Mouse (Mus musculus): ENCODE data around the gene Cdh11. TPM values are rescaled to one million over a fixed set of nuclear protein-coding genes. Genes with fewer than 3 reads are reported as not detected.

Cdh11 gene
- 0.36 and 1.3 TPM in 2 replicates for total RNA-seq (2015)
- total RNA-seq (2017) = 0.26 and 1.4 TPM in 2 replicates

DNA sequence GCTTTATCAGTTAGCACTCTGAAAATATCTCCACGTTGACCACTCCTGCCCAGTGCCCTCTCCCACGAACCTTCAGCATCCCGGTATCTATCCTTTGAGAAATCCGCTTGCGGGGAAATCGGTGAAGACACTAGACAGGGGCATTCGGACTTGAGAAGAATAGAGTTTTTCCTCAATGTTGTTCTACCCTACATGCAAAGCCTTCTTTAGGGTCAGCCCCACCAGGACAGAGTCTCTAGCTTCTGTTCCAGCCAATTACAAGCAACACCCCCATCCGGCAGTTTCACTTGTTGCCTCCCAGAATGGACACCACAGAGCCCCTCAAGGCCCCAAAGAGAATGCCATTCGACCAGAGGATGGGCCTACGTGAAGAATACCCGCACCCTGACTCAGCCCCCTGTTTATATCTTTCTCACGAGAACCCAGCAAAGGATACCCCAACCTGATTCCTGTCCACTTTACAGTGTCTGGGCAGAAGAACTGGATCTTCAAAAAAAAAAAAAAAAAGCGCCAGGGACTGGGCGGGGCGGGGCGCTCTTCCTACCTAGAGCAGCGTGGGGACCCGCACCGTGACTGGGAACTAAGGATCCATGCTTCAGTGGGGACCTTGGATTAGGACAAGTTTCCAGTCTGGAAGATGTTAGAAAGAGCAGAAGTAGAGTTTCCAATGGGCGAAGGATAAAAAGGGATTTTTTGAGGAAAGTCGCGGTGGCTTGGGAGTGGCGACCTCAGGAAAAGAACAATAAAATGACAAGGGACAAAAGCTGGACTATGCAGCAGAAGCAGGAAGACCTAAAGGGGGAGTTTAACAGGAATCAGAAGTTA lies at the start of gene Cdh11:
Cdh11 (minus strand) TSS at position 51 of the 825 bp plus-strand sequence.
- ATAC-seq (ENCODE audit: poor library complexity, severe bottlenecking) = no peak

- no peak for ATAC-seq (ENCODE audit: poor library complexity, severe bottlenecking)
Measured at GRCm38 (mm10) chr8:102813959-102814358, 28.5 kb upstream of the Cdh11 start.

GRCm38 (mm10) chr8:102790303-102790702 lies 4.9 kb upstream of the Cdh11 start:
- ATAC-seq (ENCODE audit: poor library complexity, severe bottlenecking) = no peak

GRCm38 (mm10) chr8:102786467-102787360 lies 1.3 kb upstream of the Cdh11 start:
- no peak for ATAC-seq (ENCODE audit: poor library complexity, severe bottlenecking)

GRCm38 (mm10) chr8:102784835-102785455 lies 497 bp downstream of the Cdh11 start:
- ATAC-seq (ENCODE audit: poor library complexity, severe bottlenecking) = no peak

DNA sequence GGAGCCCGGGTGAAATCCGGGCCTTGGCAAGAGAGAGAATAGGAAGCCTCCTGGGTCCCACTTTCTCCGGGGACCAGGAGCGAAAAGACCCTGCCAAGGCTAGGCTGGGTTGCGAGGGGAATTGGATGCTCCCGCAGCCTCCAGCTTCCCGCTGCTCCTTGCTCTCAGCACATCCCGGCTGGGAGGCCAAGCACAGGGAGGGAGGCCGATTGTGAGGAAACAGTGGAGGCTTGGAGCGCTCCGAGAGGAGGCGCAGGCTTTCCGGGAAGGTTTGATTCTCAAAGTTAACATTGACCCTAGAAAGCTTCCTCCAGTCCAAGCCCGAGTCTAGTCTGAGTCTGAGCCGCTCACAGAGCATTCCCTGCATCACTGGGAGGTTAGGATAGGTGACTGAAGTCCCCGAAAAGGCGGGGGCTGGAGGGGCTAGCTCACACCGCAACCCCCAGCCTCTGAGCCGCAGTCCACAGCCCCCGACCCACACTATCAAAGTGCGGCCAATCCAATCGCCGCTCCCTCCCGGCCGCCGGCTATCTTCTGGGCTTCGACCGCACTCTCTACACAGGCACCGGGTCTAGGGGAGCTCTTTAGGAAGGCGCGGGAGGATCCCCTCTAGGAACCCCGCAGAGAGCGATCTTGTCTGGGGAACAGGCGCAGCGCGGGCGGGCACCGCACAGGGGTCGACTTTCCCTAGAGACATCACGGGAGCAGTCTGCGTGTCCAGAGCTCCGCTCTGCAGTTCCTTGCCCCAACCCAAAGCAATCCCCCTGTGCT lies 1.4 kb downstream of the Cdh11 start:
- ATAC-seq (ENCODE audit: poor library complexity, severe bottlenecking) = no peak

GRCm38 (mm10) chr8:102782707-102783489 lies 2.5 kb downstream of the Cdh11 start:
- no peak for ATAC-seq (ENCODE audit: poor library complexity, severe bottlenecking)

DNA sequence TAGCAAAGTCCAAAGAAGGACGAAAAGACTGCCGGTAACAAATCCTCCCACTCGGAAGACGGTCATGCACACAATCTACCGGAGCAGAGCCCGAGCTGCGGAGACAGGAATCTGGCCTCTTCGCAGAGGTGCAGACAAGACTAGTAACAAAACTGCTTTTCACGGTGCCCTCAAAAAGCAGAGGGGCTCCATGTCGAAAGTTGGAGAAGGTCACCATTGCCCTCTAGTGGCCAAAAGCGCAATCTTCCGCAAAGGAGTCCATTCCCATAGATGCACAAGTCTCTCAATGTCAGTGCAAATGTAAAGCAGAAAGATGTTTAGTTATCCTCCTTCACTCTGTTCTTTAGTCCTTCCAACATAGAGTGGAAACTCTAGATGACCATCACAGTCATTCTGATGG lies 4.5 kb downstream of the Cdh11 start:
- 0 out of 2 replicates have a peak, but pooled peaks have one; percentile 30 for ATAC-seq (ENCODE audit: poor library complexity, severe bottlenecking)

- no peak for ATAC-seq (ENCODE audit: poor library complexity, severe bottlenecking)
Measured at GRCm38 (mm10) chr8:102774594-102774993, 10.8 kb downstream of the Cdh11 start.

GRCm38 (mm10) chr8:102771456-102771855 lies 14.0 kb downstream of the Cdh11 start:
- ATAC-seq (ENCODE audit: poor library complexity, severe bottlenecking) = no peak

- no peak for ATAC-seq (ENCODE audit: poor library complexity, severe bottlenecking)
Measured at GRCm38 (mm10) chr8:102753839-102754238, 31.6 kb downstream of the Cdh11 start.

DNA sequence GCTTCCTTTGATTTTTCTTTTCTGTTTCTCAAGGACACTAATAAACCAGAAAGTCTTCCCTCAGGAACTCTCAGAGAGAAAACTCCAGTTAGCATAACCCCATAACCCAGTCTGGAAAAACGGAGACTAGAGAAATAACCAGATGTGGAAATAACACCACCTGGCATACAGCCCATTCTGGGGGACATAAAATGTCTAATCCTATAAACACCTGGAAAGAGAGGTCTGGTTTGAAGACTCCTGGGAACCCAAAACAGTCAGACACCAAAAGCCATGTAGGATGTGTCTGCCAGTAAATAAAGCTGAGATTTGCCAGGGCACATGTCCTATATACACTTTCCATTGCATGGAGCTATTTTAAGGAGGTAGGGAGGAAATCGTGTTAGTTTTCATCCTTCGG lies 42.5 kb downstream of the Cdh11 start:
- ATAC-seq (ENCODE audit: poor library complexity, severe bottlenecking) = no peak

GRCm38 (mm10) chr8:102742008-102742591 lies 43.3 kb downstream of the Cdh11 start:
- ATAC-seq (ENCODE audit: poor library complexity, severe bottlenecking) = no peak

DNA sequence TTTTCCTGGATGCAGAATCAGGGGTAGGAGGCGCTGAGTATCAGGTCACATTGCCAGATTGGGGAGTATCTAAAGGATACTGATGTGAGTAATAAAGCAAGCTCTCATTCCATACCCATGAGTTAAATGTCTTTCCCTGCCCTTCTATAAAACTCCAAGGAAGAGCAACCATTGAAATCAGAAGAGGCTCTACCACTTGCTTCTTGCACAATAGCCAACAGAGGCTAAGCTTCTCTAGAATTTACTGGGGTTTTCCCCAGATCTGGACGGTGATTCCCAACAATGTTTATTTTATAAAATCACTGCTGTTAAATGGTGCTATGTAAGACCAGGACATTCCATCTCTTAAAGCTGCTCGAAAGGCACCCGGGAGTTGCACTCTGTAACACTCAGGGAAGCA lies 44.5 kb downstream of the Cdh11 start:
- no peak for ATAC-seq (ENCODE audit: poor library complexity, severe bottlenecking)

DNA sequence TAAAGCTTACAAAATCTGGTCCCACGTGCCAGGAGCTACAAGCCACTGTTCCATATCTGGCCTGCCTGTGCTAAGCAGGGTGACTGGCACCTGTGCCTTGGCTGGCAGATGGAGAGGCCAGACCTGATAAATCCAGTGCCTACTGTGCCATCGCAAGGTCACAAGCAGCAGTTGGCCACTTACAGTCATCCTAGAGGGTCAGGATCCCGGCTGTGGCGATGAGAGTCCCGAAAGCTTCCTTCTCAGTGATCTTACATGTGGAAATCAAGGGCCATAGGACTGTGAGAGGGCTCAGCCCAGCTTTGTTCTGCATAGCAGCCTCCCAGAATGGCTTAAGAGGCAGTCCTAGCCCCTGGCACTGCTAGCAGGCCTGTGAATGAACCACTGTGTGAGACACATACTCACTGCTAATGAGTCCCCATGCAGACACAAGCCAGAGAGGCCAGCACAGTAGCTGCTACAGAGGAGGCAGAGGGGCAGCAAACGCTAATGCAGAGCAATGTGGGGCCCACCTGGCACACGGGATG lies 46.4 kb downstream of the Cdh11 start:
- no peak for ATAC-seq (ENCODE audit: poor library complexity, severe bottlenecking)

DNA sequence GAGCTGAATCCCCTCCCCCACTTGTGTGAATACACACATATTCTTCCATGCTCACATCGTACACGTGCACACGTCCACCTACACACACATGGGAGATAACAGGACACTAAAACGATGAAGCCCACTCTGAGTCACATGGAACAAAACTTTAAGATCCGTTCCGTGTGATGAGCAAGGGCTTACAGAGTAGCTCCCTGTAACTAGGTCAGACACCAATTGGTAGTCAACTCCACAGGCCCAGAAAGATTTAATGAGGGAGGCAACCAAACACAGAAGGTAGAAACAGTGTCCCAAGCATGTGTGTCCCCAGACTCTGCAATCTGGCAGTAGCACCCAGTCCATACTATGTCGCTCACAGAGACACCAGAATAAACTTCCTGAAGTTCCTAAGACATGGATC lies 47.0 kb downstream of the Cdh11 start:
- no peak for ATAC-seq (ENCODE audit: poor library complexity, severe bottlenecking)

DNA sequence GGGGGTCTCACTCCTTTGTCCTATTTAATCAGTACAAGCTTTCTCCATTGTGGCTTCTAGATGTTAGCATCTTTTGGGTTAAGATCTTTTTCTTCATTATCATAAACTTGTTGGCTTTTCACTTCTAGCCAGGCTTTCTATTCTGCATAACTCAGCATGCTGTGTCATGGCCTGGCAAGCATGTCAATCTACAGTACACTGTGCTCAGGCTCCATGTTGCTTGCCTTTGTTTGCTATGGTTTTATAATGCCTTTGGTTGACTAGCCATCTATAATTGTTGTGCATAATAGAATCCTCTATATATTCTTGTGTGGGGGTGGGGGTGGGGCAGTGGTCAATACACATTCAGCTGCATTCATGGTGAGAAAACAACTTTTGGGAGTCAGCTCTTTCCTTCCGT lies 51.0 kb downstream of the Cdh11 start:
- no peak for ATAC-seq (ENCODE audit: poor library complexity, severe bottlenecking)

DNA sequence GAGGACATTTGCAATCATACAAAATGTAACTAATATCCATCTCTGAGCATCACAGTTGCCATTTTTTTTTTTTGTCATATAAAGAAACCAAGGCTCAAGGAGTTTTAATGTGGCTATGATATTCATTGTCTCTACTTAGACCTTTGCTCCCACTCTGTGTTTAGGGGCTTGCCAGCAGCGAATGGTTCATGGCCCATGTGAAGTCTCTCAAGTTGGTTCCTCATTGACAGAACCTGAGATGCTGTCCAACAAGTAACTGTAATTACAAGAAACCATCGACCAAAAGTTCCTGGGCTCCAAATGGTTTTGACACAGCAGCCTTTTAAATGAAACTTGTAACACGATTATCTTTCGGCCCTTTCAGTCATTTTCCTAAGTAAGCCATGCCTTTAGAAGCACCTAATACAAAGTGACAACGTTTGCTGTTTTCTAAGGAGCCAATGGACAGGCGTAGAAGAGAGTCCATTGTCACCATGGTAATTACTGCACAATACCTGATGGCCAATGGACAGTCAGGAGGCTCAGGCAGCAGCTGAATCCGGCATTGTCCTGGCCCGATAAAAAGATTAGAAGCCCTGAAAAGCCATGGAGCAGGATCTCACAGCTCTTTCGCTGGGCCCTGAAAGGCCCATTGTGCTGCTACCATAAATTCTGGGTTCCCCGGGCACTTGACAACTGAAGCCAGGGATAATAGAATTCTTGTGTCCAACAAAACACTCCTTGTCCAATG lies 59.1 kb downstream of the Cdh11 start:
- ATAC-seq (ENCODE audit: poor library complexity, severe bottlenecking) = no peak

All from megakaryocyte, adult 5-6 weeks (primary cell).